Mouse (Mus musculus): ENCODE results near the gene Tstd2.

Gene Tstd2

DNA sequence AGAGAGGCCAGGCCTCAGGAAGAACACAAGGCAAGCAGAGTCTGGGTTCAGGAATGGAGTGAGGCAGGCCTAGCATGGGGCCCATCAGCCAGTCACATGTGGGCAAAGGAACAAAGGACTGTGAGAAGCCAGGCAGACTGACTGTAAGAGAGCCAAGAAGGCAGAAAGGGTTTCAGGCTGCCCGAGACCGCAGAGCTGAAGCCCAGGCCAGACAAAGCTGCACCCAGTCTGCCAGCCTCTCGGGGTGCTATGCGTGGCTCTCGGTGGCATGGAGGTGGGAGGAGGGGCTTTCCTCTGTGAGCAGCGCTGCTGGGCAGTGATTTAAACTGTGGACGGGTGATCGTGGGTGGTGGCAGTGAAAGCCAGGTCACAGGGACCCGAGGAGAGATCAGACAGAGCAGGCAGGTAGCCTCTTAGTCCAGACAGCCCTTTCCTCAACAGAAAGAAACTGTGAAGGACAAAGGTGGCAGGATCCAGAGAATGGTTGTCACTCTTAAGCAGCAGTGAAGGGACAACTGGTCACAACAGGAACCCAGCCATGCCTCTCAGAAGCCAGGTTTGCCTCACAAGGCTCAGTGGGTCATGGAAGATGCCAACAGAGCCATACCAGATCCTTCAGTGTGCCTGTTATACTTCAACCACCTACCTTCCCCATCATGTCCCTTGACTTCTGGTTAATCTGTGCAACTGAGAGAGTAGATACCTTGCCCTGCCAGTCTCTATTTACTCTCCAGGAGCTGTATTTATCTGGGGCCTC, 53.9 kb downstream of the Tstd2 start:
- no peak for DNase-seq (ENCODE audit: low spot score)

DNA sequence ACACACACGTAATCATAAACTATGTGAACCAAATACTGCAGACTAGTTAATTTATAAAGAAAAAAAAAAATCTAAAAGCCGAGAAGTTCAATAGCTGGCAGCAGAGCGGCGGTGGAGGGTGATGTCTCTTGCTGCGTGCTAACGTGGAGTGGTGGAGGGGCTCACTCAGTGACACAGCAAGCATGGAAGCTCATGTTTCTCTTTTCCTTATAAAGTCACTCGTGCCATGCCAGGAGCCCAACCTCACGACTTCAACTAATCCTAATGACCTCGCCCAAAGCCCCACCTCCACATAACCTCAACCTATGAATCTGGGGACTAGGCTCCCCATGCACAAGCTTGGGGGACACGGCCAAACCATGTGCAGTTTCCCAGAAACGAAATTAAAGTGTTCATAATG, 55.9 kb downstream of the Tstd2 start:
- DNase-seq (ENCODE audit: low spot score), result no peak

DNA sequence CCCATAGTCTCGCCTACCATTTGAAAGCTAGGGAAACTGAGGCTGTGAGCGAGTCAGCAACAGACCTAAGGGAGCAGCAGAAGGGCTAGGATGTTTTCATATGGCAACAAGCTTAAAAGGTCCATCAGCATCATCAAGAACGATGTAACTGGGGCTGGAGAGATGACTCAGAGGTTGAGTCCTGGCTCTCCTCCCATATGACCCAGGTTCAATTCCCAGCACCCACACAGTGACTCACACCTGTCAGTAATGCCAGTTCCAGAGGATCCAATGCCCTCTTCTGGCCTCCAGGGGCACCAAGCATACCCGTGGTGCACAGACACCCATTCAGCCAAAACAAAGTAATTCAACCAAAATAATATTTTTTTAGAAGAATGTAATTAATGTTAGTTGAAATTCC, 58.2 kb downstream of the Tstd2 start:
- DNase-seq (ENCODE audit: low spot score), result no peak

DNA sequence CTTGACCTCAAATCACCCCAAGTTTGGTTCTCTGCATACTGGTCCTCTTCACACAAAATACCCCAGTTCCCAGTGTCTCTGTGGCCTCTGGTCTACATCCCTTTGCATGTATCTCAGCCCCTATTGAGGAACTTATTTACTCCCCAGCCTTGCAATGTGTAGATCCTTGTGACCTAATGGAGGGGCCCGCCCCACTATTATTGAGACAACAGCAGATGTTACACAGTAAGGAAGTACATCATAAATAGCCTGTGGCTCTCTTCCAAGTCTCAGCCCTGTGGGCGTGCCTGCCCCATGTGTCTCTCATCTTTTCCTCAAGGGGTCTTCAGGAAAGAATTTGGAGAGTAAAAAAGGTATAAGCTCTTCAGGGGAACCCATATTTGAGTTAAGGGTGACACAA, 61.6 kb downstream of the Tstd2 start:
- DNase-seq (ENCODE audit: low spot score), result no peak

DNA sequence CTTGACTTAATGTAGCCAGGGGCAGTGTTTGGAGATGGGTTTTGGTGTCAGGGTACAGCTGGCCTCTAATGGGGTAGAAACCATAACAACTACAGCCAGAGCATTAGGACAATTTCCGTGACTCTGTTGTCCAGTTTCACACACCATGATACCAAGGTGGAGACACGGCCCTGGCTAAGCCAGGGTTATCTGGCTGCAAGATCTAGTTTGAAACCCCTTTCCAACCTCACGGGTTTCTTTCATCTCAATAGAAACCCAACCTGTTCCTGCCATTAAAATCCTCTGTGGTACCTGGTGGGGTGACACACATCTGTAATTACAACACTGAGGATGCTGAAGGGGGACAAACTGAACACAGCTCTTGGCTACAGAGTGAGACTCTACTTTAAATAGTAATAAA, 62.8 kb downstream of the Tstd2 start:
- DNase-seq (ENCODE audit: low spot score), result no peak

DNA sequence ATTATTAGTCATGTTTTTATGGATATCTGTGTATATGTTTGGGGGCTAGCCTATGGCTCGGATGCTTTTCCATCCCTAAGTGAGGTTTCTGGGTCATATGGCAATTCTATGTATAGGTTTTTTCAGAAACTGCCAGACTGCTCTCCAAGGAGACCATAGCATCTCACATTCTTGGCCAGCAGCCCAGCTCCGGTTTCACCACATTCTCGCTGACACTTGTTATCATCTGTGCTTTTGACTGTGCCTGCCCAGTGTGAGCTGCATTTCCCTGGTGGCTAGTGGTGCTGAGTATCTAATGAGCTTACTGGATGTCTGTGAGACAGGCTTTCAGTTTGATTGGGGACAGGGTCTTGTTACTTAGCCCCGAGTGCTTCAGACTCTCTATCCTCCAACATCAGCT, 64.8 kb downstream of the Tstd2 start:
- DNase-seq (ENCODE audit: low spot score), result peak; percentile 11

DNA sequence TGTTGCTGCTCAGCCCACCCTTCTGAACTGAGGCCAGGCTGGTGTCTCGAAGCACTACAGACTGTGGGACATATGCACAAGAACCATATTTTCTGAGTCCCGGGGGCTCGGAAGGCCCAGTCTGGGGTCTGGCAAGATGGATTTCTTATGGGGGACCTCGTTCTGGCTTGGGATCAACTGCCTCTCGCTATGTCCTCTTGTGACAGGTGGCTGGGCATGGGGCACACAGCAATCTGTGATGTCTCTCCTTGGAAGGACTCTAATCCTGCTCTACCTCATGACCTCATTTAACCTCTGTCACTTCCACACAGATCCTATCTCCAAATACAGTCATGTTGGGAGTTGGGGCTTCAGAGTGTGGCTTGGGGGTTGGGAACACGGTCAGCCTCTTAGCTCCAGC, 65.9 kb downstream of the Tstd2 start:
- DNase-seq (ENCODE audit: low spot score), result no peak

DNA sequence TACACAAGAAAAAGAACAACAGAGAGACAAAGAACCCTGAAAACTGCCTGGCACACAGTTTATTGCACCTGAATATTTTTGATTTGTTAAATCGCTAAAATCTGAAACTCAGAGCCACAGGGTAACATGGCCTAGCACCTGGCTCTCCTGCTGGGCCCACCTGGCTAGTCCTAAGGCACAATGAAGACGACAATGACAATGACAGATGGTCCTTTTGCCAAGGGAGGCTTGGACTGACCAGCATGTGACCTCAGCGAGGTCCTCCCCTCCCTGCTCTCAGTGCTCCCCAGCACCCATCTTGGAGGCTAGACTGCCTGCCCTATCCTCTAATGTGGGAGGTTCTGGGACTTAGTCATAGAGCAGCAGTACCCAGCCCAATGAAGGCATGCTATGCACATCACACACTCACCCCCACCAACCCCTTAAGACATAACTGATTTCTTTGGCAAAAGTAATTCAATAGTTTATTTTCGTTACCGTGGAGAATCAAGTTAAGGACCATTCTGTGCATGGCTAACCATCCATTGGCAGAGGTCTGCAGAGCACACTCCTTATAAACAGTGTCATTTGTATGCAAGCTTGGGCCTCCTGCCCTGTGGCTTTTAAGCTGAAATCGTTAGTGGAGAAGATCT, 68.5 kb downstream of the Tstd2 start:
- DNase-seq (ENCODE audit: low spot score), result no peak

DNA sequence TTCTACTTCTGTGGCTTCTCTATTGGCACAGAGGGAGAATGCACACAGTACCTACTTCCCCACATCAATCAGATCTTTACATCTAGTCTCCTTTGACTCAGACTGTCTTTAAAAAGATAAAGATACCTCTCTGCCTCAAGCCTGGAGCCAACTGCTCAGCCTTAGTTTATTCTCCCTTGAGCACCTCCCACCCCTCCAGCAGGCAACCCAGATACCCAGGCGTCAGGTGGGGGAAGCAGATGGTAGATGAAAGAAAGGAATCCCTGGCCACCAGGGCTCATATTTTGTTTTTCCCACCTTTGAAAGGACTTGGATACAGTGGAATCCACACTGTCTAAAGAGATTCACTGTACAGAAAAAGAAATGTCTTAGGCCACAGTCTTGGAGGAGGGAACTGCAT, 69.9 kb downstream of the Tstd2 start:
- DNase-seq (ENCODE audit: low spot score), result no peak

DNA sequence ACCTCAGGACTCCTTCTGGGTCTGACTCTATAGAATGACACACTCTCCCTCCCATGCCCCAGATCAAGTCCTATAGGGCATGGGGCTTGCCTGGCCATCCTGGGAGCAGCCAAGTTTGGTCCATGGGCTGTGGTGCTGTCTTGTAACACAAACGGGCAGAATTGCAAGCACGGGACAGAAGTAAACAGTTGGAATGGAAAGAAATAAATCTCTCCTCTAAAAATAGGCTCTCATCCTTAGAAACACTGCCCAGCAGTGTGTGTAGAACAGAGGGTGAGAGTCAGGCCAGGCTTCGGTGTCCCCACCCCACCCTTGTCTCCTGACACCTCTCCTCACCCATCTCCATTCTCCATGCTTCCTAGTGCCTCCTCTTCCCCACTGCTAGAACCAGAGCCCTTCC, 70.4 kb downstream of the Tstd2 start:
- DNase-seq (ENCODE audit: low spot score), result no peak

DNA sequence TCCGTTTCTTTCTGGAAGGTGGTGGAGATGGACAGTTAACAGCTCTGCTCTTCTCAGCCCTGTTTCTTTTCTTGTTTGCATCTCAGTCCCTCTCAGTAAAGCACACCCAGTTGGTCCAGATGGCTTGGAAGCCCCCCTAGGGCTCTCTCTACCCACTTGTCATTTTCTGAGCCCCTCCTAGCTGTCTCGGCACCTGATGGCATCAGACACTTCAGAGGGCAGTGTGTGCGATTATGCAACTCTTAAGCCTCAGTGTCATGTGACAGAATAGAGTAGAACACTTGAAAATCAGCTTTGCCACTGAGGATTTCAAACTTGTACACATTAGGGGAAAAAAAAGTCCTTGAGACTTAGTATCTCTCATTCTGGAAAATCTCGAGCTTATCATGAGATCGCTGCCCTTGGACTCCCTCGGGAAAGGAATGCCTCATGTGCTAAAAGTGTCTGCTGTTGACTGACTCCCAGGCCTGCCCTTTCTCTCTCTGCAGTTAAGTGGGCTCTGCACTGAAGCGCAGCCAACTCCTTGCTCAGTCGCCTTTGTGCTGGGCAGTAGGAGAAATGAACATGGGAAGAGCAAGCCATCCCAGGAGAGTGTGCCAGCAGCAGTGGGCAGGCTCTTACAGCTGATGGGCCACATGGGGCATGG, 72.7 kb downstream of the Tstd2 start:
- DNase-seq (ENCODE audit: low spot score), result no peak

DNA sequence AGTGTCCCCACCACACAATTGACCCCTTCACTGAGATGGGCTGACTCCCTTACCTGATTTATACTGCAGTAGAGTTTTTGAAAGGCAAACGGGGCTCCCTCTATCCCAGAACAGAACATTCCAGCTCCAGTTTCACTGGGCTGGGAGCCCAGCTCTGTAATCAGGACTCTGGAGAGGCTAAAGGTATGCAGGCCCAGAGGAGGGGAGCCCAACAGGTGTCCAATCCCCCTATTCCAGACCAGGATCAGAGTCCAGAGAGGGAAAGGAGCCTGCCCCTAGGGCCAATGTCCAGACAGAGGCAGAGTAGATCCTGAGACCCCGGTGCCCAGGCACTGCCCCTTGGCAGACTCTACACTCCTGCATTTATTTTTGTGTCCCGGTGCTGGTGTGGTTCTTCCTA, 73.5 kb downstream of the Tstd2 start:
- no peak for DNase-seq (ENCODE audit: low spot score)
